Mouse (Mus musculus): Measurements from ENCODE around the gene Car3. TPM values are rescaled to one million over a fixed set of nuclear protein-coding genes. Genes with fewer than 3 reads are reported as not detected.

Car3 gene
- polyA plus RNA-seq, 1 experiment from 2014 or later, result 1.3 TPM

DNA sequence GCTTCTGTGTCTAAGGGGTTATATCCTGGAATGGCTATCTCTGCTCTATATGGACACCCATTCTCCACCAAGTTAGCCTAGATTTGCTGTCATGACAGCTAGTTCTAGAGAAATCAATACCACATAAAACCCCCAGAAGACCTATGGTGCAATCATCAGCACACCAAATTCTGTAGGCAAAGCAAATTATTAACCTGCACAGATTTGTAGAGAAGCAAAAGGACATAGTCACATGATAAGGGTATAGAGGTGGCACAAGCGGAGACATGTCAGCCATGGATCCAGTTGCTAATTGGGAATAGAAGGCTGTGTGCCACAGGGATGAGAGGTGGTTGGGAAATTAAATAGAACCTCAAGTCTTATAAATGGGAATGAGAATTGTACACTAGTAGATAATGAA lies 24.4 kb upstream of the Car3 start:
- H3K9ac ChIP-seq (ENCODE audit: low read length), result no peak overlapping the region
- no peaks in the 10 kb centered on the region for H3K4me1 ChIP-seq (replicated peaks; ENCODE audit: control insufficient read depth, insufficient read depth)
- 86% methylated on average over 1 of the region's 1 CpGs for WGBS
- no peaks in the 10 kb centered on the region for H3K27me3 ChIP-seq (ENCODE audit: control insufficient read depth, insufficient read depth, low read length)
- no peaks in the 10 kb centered on the region for H3K36me3 ChIP-seq (ENCODE audit: control insufficient read depth, insufficient read depth, low read length)
- DNase-seq (ENCODE audit: low spot score) (no peak), ATAC-seq (ENCODE audit: low FRiP score, low TSS enrichment) (no peak)
- no peak overlapping the region for H3K4me3 ChIP-seq (ENCODE audit: low read depth, low read length)
- TF ChIP-seq CTCF (IDR thresholded peaks at IDR 0.05; ENCODE audit: low read depth), result no peak
- TF ChIP-seq EP300 (optimal IDR thresholded peaks at IDR 0.05), result no peak
- no peaks in the 10 kb centered on the region for H3K9me3 ChIP-seq (ENCODE audit: control insufficient read depth, low read length)
- H3K4me2 ChIP-seq (replicated peaks; ENCODE audit: low read depth), result no peak overlapping the region
- H3K27ac ChIP-seq (replicated peaks), result no peak overlapping the region

DNA sequence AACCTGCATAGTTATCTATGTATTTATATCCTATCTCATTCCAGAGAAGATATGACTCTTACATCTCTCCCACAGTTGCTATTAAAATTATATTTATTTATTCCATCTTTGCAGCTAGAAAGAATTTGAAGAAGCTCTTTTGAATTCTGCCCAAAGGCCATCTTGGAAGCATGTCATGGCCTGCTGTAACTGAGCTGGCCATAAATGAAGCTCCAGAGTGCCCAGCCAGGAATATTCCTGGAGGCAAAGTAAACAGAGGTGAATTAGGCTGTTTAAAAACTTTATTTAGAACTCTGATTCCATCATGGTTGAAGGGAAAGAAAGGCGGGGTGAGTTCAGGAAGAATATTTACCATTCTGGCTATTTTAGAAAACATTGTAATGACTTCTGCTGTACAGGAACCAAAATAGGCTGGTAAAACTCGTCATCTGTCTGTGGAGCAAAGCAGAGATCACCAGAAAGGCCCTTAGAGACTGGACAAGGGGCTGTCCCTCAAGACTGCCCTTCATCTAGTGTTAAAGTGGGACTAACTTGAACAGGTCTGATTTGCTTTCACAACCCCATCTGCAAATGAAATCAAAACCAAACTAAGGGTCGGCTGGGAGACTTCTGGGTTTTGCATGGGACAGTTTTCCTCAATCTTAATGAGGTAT lies 23.7 kb upstream of the Car3 start:
- no peaks in the 10 kb centered on the region for H3K4me1 ChIP-seq (replicated peaks; ENCODE audit: control insufficient read depth, insufficient read depth)
- H3K4me2 ChIP-seq (replicated peaks; ENCODE audit: low read depth), result no peak overlapping the region
- no peak for DNase-seq (ENCODE audit: low spot score)
- H3K36me3 ChIP-seq (ENCODE audit: control insufficient read depth, insufficient read depth, low read length), result no peaks in the 10 kb centered on the region
- H3K9me3 ChIP-seq (ENCODE audit: control insufficient read depth, low read length), result no peaks in the 10 kb centered on the region
- no peak overlapping the region for H3K9ac ChIP-seq (ENCODE audit: low read length)
- no peak for TF ChIP-seq CTCF (IDR thresholded peaks at IDR 0.05; ENCODE audit: low read depth)
- no peak for TF ChIP-seq EP300 (optimal IDR thresholded peaks at IDR 0.05)
- no peak overlapping the region for H3K4me3 ChIP-seq (ENCODE audit: low read depth, low read length)
- no peak for ATAC-seq (ENCODE audit: low FRiP score, low TSS enrichment)
- H3K27me3 ChIP-seq (ENCODE audit: control insufficient read depth, insufficient read depth, low read length), result no peaks in the 10 kb centered on the region
- H3K27ac ChIP-seq (replicated peaks), result no peak overlapping the region
- WGBS, result 64% methylated on average over 3 of the region's 3 CpGs

DNA sequence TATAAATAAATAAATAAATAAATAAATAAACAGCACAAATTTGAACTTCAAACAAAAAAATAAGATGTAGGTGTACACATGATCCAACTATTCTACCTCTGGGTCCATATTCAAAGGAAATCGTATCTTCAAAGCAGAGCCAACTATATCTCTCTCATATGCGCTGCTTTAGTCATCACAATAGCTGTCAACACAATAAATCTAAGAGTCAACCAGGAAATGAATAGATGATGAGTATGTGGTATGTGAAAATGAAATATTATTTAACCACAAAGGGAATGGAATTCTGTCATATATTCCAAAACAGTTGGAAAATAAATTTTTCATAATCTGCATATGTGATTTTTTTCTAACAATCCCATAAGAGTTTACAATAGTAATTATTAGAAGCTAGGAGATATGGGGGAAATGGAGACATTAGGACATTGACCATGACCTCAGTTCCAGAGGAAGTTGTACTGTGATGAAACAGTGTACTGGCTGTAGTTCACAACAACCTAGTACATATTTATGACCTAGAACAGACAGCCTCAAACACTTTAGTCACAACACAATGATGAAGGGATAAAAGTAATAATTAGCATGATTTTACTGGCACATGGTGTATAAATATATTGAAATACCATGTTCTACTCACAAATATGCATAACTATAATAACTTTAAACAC lies 14.6 kb upstream of the Car3 start:
- DNase-seq (ENCODE audit: low spot score), result no peak
- no peak for TF ChIP-seq CTCF (IDR thresholded peaks at IDR 0.05; ENCODE audit: low read depth)
- TF ChIP-seq EP300 (optimal IDR thresholded peaks at IDR 0.05), result no peak
- Histone ChIP-seq H3K4me3 (ENCODE audit: low read depth, low read length) (no peak overlapping the region), H3K27ac (replicated peaks) (no peak overlapping the region), H3K4me2 (replicated peaks; ENCODE audit: low read depth) (no peak overlapping the region), H3K4me1 (replicated peaks; ENCODE audit: control insufficient read depth, insufficient read depth) (no peaks in the 10 kb centered on the region), H3K27me3 (ENCODE audit: control insufficient read depth, insufficient read depth, low read length) (no peaks in the 10 kb centered on the region), H3K36me3 (ENCODE audit: control insufficient read depth, insufficient read depth, low read length) (no peaks in the 10 kb centered on the region), H3K9ac (ENCODE audit: low read length) (no peak overlapping the region), H3K9me3 (ENCODE audit: control insufficient read depth, low read length) (no peaks in the 10 kb centered on the region)
- WGBS, result 83% methylated on average over 2 of the region's 2 CpGs
- ATAC-seq (ENCODE audit: low FRiP score, low TSS enrichment), result no peak

DNA sequence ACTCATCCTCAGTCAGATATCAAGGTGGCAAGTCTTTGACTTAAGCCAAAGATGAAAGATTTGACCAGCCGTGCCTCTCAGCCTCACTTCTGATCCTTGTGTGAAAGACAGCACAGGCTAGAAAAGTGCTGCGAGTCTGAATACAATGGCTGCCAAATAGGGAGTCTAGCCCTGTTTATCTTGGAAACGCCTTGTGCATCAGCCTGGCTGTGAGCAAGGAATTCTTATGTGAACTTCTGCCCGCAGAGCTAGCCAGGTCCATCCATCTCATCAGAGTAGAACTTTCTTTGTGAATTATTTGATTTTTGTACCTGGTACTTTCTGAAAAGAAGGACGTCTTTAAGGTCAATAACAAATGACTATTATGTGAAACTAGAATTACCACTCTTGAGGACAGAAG lies 9.3 kb upstream of the Car3 start:
- no peak for TF ChIP-seq EP300 (optimal IDR thresholded peaks at IDR 0.05)
- TF ChIP-seq CTCF (IDR thresholded peaks at IDR 0.05; ENCODE audit: low read depth), result no peak
- WGBS, result 19% methylated on average over 5 of the region's 5 CpGs
- Histone ChIP-seq H3K4me1 (replicated peaks; ENCODE audit: control insufficient read depth, insufficient read depth) (no peaks in the 10 kb centered on the region), H3K27me3 (ENCODE audit: control insufficient read depth, insufficient read depth, low read length) (no peaks in the 10 kb centered on the region), H3K9ac (ENCODE audit: low read length) (no peak overlapping the region), H3K27ac (replicated peaks) (no peak overlapping the region), H3K4me2 (replicated peaks; ENCODE audit: low read depth) (no peak overlapping the region), H3K9me3 (ENCODE audit: control insufficient read depth, low read length) (no peaks in the 10 kb centered on the region), H3K4me3 (ENCODE audit: low read depth, low read length) (no peak overlapping the region), H3K36me3 (ENCODE audit: control insufficient read depth, insufficient read depth, low read length) (no peaks in the 10 kb centered on the region)
- no peak for DNase-seq (ENCODE audit: low spot score)
- no peak for ATAC-seq (ENCODE audit: low FRiP score, low TSS enrichment)

DNA sequence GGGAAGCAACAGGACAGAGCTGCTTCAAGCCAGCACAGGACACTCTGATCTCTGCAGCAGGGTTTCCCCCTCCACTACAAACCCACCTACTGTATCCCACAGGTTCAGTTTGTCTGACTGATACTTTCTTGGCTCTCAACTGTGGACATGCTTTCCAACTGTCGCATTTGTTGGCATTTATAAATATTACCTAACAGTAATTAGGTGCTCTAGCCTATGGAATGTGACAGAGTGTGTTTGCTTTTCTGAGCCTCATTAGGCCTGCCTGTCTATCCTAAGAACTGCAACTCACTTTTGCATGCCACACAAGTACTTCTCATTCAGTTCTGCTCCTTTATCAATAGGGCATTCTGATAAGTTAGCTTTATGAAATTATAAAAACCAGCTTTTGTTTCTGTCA lies 8.9 kb upstream of the Car3 start:
- Histone ChIP-seq H3K9ac (ENCODE audit: low read length) (no peak overlapping the region), H3K4me3 (ENCODE audit: low read depth, low read length) (no peak overlapping the region), H3K27me3 (ENCODE audit: control insufficient read depth, insufficient read depth, low read length) (no peaks in the 10 kb centered on the region), H3K4me1 (replicated peaks; ENCODE audit: control insufficient read depth, insufficient read depth) (no peaks in the 10 kb centered on the region), H3K27ac (replicated peaks) (no peak overlapping the region), H3K36me3 (ENCODE audit: control insufficient read depth, insufficient read depth, low read length) (no peaks in the 10 kb centered on the region), H3K4me2 (replicated peaks; ENCODE audit: low read depth) (no peak overlapping the region), H3K9me3 (ENCODE audit: control insufficient read depth, low read length) (no peaks in the 10 kb centered on the region)
- WGBS, result 21% methylated on average over 1 of the region's 1 CpGs
- no peak for DNase-seq (ENCODE audit: low spot score)
- TF ChIP-seq EP300 (optimal IDR thresholded peaks at IDR 0.05) (no peak), CTCF (IDR thresholded peaks at IDR 0.05; ENCODE audit: low read depth) (no peak)
- ATAC-seq (ENCODE audit: low FRiP score, low TSS enrichment), result no peak

DNA sequence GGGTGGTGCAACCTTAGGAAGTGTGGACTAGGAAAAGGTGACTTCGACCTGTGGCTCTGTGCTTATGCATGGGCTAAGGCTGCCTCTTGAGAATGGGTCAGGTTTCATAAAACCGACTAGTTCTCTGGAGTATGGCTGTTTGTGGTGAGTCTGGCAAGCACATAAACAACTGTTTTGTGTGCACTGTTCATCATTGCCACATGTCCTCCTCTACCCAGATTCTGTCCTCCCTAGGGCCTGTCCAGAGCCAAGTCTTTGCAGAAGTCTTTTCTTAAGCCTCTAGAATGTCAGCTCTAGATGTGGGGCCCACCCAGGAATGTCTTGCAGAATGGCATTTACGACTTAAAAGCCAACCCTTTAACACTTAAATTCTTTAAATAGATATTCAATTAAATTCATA lies 5.4 kb upstream of the Car3 start:
- no peak for TF ChIP-seq CTCF (IDR thresholded peaks at IDR 0.05; ENCODE audit: low read depth)
- no peak for TF ChIP-seq EP300 (optimal IDR thresholded peaks at IDR 0.05)
- no peak overlapping the region for H3K4me3 ChIP-seq (ENCODE audit: low read depth, low read length)
- WGBS, result 67% methylated on average over 3 of the region's 3 CpGs
- no peaks in the 10 kb centered on the region for H3K27me3 ChIP-seq (ENCODE audit: control insufficient read depth, insufficient read depth, low read length)
- no peak for DNase-seq (ENCODE audit: low spot score)
- H3K9ac ChIP-seq (ENCODE audit: low read length), result no peak overlapping the region
- H3K9me3 ChIP-seq (ENCODE audit: control insufficient read depth, low read length), result no peaks in the 10 kb centered on the region
- ATAC-seq (ENCODE audit: low FRiP score, low TSS enrichment), result no peak
- H3K4me2 ChIP-seq (replicated peaks; ENCODE audit: low read depth), result no peak overlapping the region
- no peak overlapping the region for H3K27ac ChIP-seq (replicated peaks)
- no peaks in the 10 kb centered on the region for H3K36me3 ChIP-seq (ENCODE audit: control insufficient read depth, insufficient read depth, low read length)
- H3K4me1 ChIP-seq (replicated peaks; ENCODE audit: control insufficient read depth, insufficient read depth), result no peaks in the 10 kb centered on the region; the same call in 1 of the 2 replicates

All from stomach, postnatal 0 days (tissue).